Mouse (Mus musculus) limb, embryonic 13.5 days (tissue): ENCODE results near the gene Gbf1. TPM values are rescaled to one million over a fixed set of nuclear protein-coding genes. Genes with fewer than 3 reads are reported as not detected.
A peak's percentile ranks its signal among the peaks of the same experiment; 100 is the strongest.

Experiments used
- ATAC-seq: fragments of 200-750 bp; cut with Nextera tagmentation; 2 replicates; pipeline ENCODE4 v1.8.0; 2017; ENCODE audit warnings: low read depth, moderate number of reproducible peaks, moderate TSS enrichment; ENCODE audit not compliant: low FRiP score
- H3K27ac ChIP-seq: fragments of 300-500 bp; sonication (generic); 2 replicates; pipeline ENCODE4 v1.5.1; 2015; ENCODE audit warnings: inconsistent platforms, mild to moderate bottlenecking, moderate library complexity
- H3K27me3 ChIP-seq: fragments of 300-500 bp; sonication (generic); 2 replicates; pipeline ENCODE4 v1.6.1; 2015; ENCODE audit warnings: mild to moderate bottlenecking, inconsistent platforms
- H3K36me3 ChIP-seq: fragments of 300-500 bp; sonication (generic); 2 replicates; pipeline ENCODE4 v1.6.1; 2015; ENCODE audit warnings: inconsistent platforms, mild to moderate bottlenecking, moderate library complexity
- H3K4me1 ChIP-seq: fragments of 300-500 bp; sonication (generic); 2 replicates; pipeline ENCODE4 v1.6.1; 2015; ENCODE audit warnings: inconsistent platforms
- H3K4me2 ChIP-seq: fragments of 300-500 bp; sonication (generic); replicated peaks from 2 replicates; pipeline ENCODE4 v1.6.1; 2015; ENCODE audit warnings: inconsistent platforms, mild to moderate bottlenecking, moderate library complexity
- H3K4me3 ChIP-seq: fragments of 300-500 bp; sonication (generic); 2 replicates; pipeline ENCODE4 v1.5.1; 2015; ENCODE audit warnings: moderate library complexity, mild to moderate bottlenecking, inconsistent platforms
- H3K9ac ChIP-seq: fragments of 300-500 bp; sonication (generic); 2 replicates; pipeline ENCODE4 v1.6.1; 2015; ENCODE audit warnings: mild to moderate bottlenecking, inconsistent platforms
- H3K9me3 ChIP-seq: fragments of 300-500 bp; sonication (generic); 2 replicates; pipeline ENCODE4 v1.6.1; 2016; ENCODE audit warnings: inconsistent platforms
- WGBS: fragments of 180-500 bp; shearing (Covaris S2); methylation state at CpG from one replicate; pipeline ENCODE4 v1.1.7; 2015; 5-methylcytosine and 5-hydroxymethylcytosine counted together
- polyA plus RNA-seq: library from polyadenylated mRNA; unstranded; fragments of >200 nt; fragmentation: Nextera tagmentation; extraction: Ambion mirVana; gene quantifications from 2 replicates; pipeline ENCODE4 v1.2.1, GENCODE M21; 2015

The Gbf1 gene
- polyA plus RNA-seq, 1 experiment from 2014 or later: 73.6 TPM

DNA sequence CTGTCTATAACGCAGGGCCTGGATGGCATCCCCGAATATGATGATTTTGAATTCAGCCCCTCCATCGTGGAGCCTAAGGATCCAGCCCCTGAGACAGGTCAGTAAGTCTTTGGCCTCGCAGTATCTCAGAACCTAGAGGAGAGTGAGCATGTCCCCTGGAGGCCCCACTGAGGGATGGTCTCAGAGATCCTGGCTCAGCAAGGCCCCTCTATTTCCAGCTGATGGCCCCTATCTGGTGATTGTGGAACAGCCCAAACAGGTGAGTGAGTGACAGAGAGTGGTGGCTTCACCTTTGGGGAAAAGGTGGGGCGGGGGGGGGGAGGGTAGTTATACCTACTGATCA is 153.9 kb downstream of the Gbf1 start:
- peaks cover 25% of the 10 kb centered on the region for H3K4me1 ChIP-seq
- H3K36me3 ChIP-seq: peaks cover 21% of the 10 kb centered on the region
- 51% methylated on average over 5 of the region's 5 CpGs for WGBS
- H3K27ac ChIP-seq: no peak overlapping the region
- H3K27me3 ChIP-seq: peaks cover 33% of the 10 kb centered on the region
- H3K4me2 ChIP-seq: peak overlapping the region; percentile 99
- no peak for ATAC-seq
- no peaks in the 10 kb centered on the region for H3K9me3 ChIP-seq
- peak overlapping the region; percentile 75 for H3K9ac ChIP-seq
- peak overlapping the region; percentile 70 for H3K4me3 ChIP-seq

DNA sequence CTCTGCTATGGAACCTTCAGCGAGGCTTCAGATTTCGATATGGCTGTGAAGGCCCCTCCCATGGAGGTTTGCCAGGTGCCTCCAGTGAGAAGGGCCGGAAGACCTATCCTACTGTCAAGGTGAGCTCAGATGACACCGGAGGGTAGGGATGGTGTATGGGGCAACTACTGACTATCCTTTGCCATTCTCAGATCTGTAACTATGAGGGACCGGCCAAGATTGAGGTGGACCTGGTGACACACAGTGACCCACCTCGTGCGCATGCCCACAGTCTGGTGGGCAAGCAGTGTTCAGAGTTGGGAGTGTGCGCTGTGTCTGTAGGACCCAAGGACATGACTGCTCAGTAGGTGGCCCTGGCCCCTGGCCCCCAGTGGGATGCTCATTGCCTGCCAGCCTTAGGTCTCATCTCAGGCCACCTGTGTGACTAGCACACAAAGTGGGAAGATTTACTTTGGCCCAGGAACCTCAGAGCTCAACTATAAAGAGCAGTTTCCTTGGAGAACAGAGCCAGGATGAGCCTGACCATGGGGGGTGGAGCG is 154.5 kb downstream of the Gbf1 start:
- H3K27ac ChIP-seq: no peak overlapping the region
- peaks cover 37% of the 10 kb centered on the region for H3K27me3 ChIP-seq

GRCm38 (mm10) chr19:46307781-46308180 is 155.5 kb downstream of the Gbf1 start:
- H3K9ac ChIP-seq: no peak overlapping the region
- H3K27ac ChIP-seq: no peak overlapping the region
- 79% methylated on average over 16 of the region's 16 CpGs for WGBS
- peaks cover 25% of the 10 kb centered on the region for H3K4me1 ChIP-seq
- ATAC-seq: no peak
- no peak overlapping the region for H3K4me3 ChIP-seq
- no peak overlapping the region for H3K4me2 ChIP-seq
- H3K9me3 ChIP-seq: no peaks in the 10 kb centered on the region
- H3K27me3 ChIP-seq: peaks cover 42% of the 10 kb centered on the region
- H3K36me3 ChIP-seq: peaks cover 37% of the 10 kb centered on the region

More for the DNA sequence above, 154.5 kb downstream of the Gbf1 start:
- 0 out of 2 replicates have a peak overlapping the region, but pooled peaks have one; percentile 99 for H3K4me2 ChIP-seq
- WGBS: 92% methylated on average over 9 of the region's 9 CpGs
- H3K9ac ChIP-seq: no peak overlapping the region
- peaks cover 25% of the 10 kb centered on the region for H3K4me1 ChIP-seq
- no peak for ATAC-seq
- H3K4me3 ChIP-seq: no peak overlapping the region
- H3K9me3 ChIP-seq: no peaks in the 10 kb centered on the region
- peaks cover 27% of the 10 kb centered on the region for H3K36me3 ChIP-seq

DNA sequence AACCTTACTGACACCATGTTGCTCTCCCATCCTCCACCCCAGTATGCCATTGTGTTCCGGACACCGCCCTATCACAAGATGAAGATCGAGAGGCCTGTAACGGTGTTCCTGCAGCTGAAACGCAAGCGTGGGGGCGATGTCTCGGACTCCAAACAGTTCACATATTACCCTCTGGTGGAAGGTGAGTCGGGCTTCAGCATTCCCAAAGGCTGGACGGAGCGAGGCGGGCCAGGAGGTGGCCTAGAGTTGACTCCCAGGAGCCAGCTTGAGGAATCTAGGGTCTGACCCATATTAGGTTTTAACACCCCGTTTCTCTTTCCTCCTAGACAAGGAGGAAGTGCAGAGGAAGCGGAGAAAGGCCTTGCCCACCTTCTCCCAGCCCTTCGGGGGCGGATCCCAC is 156.0 kb downstream of the Gbf1 start:
- H3K27me3 ChIP-seq: peaks cover 48% of the 10 kb centered on the region
- H3K27ac ChIP-seq: no peak overlapping the region
- H3K4me2 ChIP-seq: peak overlapping the region; percentile 80
- no peak for ATAC-seq
- H3K4me3 ChIP-seq: peak overlapping the region; percentile 45
- H3K36me3 ChIP-seq: peaks cover 41% of the 10 kb centered on the region
- H3K4me1 ChIP-seq: peaks cover 24% of the 10 kb centered on the region
- H3K9me3 ChIP-seq: no peaks in the 10 kb centered on the region
- H3K9ac ChIP-seq: no peak overlapping the region
- WGBS: 55% methylated on average over 16 of the region's 16 CpGs

- Histone ChIP-seq H3K9ac (peak overlapping the region; percentile 65), H3K4me2 (peak overlapping the region; percentile 80), H3K36me3 (peaks cover 41% of the 10 kb centered on the region), H3K27ac (no peak overlapping the region), H3K27me3 (peaks cover 53% of the 10 kb centered on the region), H3K9me3 (no peaks in the 10 kb centered on the region), H3K4me3 (peak overlapping the region; percentile 45), H3K4me1 (peaks cover 19% of the 10 kb centered on the region)
- ATAC-seq: peak; percentile 5; the same call in 1 of the 2 replicates
- 2% methylated on average over 47 of the region's 47 CpGs for WGBS
Observed at GRCm38 (mm10) chr19:46308706-46309435, 156.6 kb downstream of the Gbf1 start.

DNA sequence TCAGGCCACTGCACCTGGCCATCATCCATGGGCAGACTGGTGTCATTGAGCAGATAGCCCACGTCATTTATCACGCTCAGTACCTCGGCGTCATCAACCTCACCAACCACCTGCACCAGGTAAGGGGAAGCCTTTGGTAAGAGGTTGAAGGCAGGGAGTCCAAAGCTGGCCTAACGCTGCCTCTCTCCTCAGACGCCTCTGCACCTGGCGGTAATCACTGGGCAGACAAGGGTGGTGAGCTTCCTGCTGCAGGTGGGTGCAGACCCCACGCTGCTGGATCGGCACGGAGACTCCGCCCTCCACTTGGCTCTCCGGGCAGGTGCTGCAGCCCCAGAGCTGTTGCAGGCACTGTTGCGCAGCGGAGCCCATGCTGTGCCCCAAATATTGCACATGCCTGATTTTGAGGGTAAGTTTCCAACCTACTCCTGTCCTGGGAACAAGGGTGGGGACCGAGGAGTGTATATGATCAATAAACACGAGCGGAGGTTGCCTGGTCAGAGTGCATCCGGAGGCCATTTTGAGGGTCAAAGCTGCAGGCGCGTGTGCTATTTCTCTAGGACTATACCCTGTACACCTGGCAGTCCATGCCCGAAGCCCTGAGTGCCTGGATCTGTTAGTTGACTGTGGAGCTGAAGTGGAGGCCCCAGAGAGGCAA is 157.5 kb downstream of the Gbf1 start:
- Histone ChIP-seq H3K4me2 (peak overlapping the region; percentile 80; the same call in 1 of the 2 replicates), H3K9me3 (no peaks in the 10 kb centered on the region), H3K36me3 (peaks cover 41% of the 10 kb centered on the region), H3K9ac (no peak overlapping the region; the same call in 1 of the 2 replicates), H3K4me1 (peaks cover 15% of the 10 kb centered on the region), H3K27ac (no peak overlapping the region), H3K27me3 (peaks cover 62% of the 10 kb centered on the region), H3K4me3 (no peak overlapping the region)
- 79% methylated on average over 21 of the region's 21 CpGs for whole genome bisulfite sequencing
- ATAC-seq: no peak

- Histone ChIP-seq H3K27ac (no peak overlapping the region), H3K4me3 (no peak overlapping the region), H3K9ac (no peak overlapping the region), H3K9me3 (no peaks in the 10 kb centered on the region), H3K27me3 (peaks cover 68% of the 10 kb centered on the region), H3K36me3 (peaks cover 41% of the 10 kb centered on the region), H3K4me1 (peaks cover 12% of the 10 kb centered on the region), H3K4me2 (no peak overlapping the region)
- no peak for ATAC-seq
- WGBS: 89% methylated on average over 12 of the region's 12 CpGs
Observed at GRCm38 (mm10) chr19:46310312-46310865, 158.1 kb downstream of the Gbf1 start.

DNA sequence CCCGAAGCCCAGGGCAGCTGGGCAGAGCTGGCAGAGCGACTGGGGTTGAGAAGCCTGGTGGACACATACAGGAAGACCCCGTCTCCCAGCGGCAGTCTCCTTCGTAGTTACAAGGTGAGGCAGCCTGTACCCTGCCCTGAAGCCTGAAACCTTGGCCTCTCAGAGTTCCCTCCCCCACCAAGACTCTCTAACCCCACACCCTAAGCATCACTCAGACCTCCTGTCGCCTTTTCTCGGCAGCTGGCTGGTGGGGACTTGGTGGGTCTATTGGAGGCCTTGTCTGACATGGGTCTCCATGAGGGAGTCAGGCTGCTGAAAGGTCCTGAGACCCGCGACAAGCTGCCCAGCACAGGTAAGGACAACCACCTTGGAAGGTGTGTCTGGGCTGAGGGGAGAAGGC is 159.0 kb downstream of the Gbf1 start:
- H3K9me3 ChIP-seq: no peaks in the 10 kb centered on the region
- H3K4me3 ChIP-seq: no peak overlapping the region
- H3K4me1 ChIP-seq: peaks cover 6% of the 10 kb centered on the region
- H3K27ac ChIP-seq: no peak overlapping the region
- 79% methylated on average over 9 of the region's 9 CpGs for WGBS
- ATAC-seq: no peak
- peaks cover 41% of the 10 kb centered on the region for H3K36me3 ChIP-seq
- H3K27me3 ChIP-seq: peaks cover 74% of the 10 kb centered on the region
- H3K9ac ChIP-seq: no peak overlapping the region
- no peak overlapping the region for H3K4me2 ChIP-seq

GRCm38 (mm10) chr19:46312566-46312965 is 160.3 kb downstream of the Gbf1 start:
- Histone ChIP-seq H3K4me1 (peaks cover 9% of the 10 kb centered on the region), H3K4me2 (no peak overlapping the region), H3K9me3 (no peaks in the 10 kb centered on the region), H3K27ac (no peak overlapping the region), H3K27me3 (peaks cover 76% of the 10 kb centered on the region), H3K36me3 (peaks cover 38% of the 10 kb centered on the region), H3K4me3 (no peak overlapping the region), H3K9ac (no peak overlapping the region)
- 90% methylated on average over 21 of the region's 21 CpGs for WGBS
- no peak for ATAC-seq

- H3K9ac ChIP-seq: no peak overlapping the region
- peaks cover 14% of the 10 kb centered on the region for H3K4me1 ChIP-seq
- H3K4me3 ChIP-seq: no peak overlapping the region
- H3K36me3 ChIP-seq: peaks cover 37% of the 10 kb centered on the region
- no peak overlapping the region for H3K27ac ChIP-seq
- peaks cover 76% of the 10 kb centered on the region for H3K27me3 ChIP-seq
- no peak for ATAC-seq
- no peaks in the 10 kb centered on the region for H3K9me3 ChIP-seq
- 80% methylated on average over 9 of the region's 9 CpGs for WGBS
- H3K4me2 ChIP-seq: no peak overlapping the region
Observed at GRCm38 (mm10) chr19:46313116-46313515, 160.8 kb downstream of the Gbf1 start.

DNA sequence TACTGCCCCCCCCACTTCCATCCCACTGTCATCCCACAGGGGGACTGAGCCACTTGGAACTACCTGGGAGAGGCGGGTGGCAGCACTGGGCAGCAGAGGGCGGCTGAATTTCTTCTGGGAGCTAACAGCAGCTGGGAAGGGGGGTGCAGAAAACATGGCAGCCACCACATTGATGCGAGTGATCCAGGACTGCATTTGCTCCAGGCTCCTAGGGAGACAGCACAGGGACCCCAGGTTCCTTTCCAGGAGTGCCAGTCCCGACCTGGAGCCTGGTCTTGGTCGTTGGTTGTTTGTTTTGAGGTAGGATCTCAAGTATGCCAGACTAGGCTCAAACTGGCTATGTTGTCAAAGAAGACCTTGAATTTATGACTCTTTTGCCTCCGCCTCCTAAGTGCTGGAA is 161.3 kb downstream of the Gbf1 start:
- H3K4me3 ChIP-seq: no peak overlapping the region
- no peak overlapping the region for H3K27ac ChIP-seq
- peaks cover 37% of the 10 kb centered on the region for H3K36me3 ChIP-seq
- peaks cover 76% of the 10 kb centered on the region for H3K27me3 ChIP-seq
- ATAC-seq: no peak
- H3K9ac ChIP-seq: no peak overlapping the region
- no peaks in the 10 kb centered on the region for H3K9me3 ChIP-seq
- H3K4me2 ChIP-seq: no peak overlapping the region
- WGBS: 71% methylated on average over 6 of the region's 6 CpGs
- peaks cover 14% of the 10 kb centered on the region for H3K4me1 ChIP-seq

DNA sequence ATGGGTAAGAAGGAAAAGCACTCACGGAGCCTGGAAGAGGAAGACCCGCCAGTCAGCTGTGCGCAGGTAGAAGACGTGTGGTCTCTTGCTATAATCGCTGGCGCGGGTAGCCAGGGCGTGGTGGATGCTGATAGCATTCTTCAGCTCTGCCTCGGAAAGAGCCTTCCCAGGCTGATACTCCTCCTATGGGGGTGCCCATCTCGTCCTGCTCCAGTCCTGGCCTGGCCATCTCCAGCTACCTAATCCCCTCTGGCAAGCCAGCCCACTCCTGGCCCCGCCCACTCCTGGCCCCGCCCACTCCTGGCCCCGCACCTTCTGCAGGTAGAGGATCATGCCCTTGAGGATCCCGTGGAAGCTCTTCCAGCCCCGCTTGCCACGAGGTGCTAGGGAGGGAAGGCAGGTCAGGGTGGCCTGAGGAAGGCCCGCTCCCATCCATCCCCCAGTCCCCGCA is 161.9 kb downstream of the Gbf1 start:
- peaks cover 16% of the 10 kb centered on the region for H3K4me1 ChIP-seq
- H3K4me3 ChIP-seq: no peak overlapping the region
- 10% methylated on average over 18 of the region's 18 CpGs for WGBS
- H3K4me2 ChIP-seq: no peak overlapping the region
- no peak for ATAC-seq
- no peaks in the 10 kb centered on the region for H3K9me3 ChIP-seq
- peaks cover 78% of the 10 kb centered on the region for H3K27me3 ChIP-seq
- no peak overlapping the region for H3K27ac ChIP-seq
- H3K9ac ChIP-seq: no peak overlapping the region
- peaks cover 37% of the 10 kb centered on the region for H3K36me3 ChIP-seq
